Mouse (Mus musculus) forebrain, embryonic 10.5 days (tissue): Measurements from ENCODE around the gene Ubd. TPM values are rescaled to one million over a fixed set of nuclear protein-coding genes. Genes with fewer than 3 reads are reported as not detected.
"Not testable (repeated sequence)": the region's sequence is repeated elsewhere in the genome, so short reads cannot be mapped to it uniquely, and the experiment has no call there.

ENCODE experiments used
- DNase-seq: peaks from one replicate; pipeline ENCODE4 v3.0.0-alpha.2; 2017; ENCODE audit warnings: low spot score; ENCODE audit errors: extremely low spot score
- H3K27ac ChIP-seq: fragments of 300-500 bp; sonication (generic); 2 replicates; pipeline ENCODE4 v1.5.1; 2016; ENCODE audit warnings: mild to moderate bottlenecking
- H3K27me3 ChIP-seq: fragments of 300-500 bp; sonication (generic); 2 replicates; pipeline ENCODE4 v1.6.1; 2016; ENCODE audit warnings: mild to moderate bottlenecking; ENCODE audit not compliant: poor library complexity, severe bottlenecking
- H3K36me3 ChIP-seq: fragments of 300-500 bp; sonication (generic); replicated peaks from 2 replicates; pipeline ENCODE4 v1.6.1; 2016; ENCODE audit warnings: mild to moderate bottlenecking, moderate library complexity
- H3K4me1 ChIP-seq: fragments of 300-500 bp; sonication (generic); 2 replicates; pipeline ENCODE4 v1.6.1; 2016
- H3K4me3 ChIP-seq: fragments of 300-500 bp; sonication (generic); 2 replicates; pipeline ENCODE4 v1.5.1; 2016; ENCODE audit warnings: mild to moderate bottlenecking, moderate library complexity
- H3K9me3 ChIP-seq: fragments of 300-500 bp; sonication (generic); 2 replicates; pipeline ENCODE4 v1.6.1; 2016; ENCODE audit warnings: mild to moderate bottlenecking, moderate library complexity
- WGBS: fragments of 180-500 bp; shearing (Covaris S2); methylation state at CpG from one replicate; pipeline ENCODE4 v1.1.7; 2016; 5-methylcytosine and 5-hydroxymethylcytosine counted together
- polyA plus RNA-seq: library from polyadenylated mRNA; unstranded; fragments of >200 nt; fragmentation: Nextera tagmentation; extraction: Ambion mirVana; gene quantifications from 2 replicates; pipeline ENCODE4 v1.2.1, GENCODE M21; 2016

The Ubd gene
- polyA plus RNA-seq, 1 experiment from 2014 or later, result not detected

GRCm38 (mm10) chr17:37218486-37218885 is 24.8 kb downstream of the Ubd start:
- H3K9me3 ChIP-seq, result peaks cover 12% of the 10 kb centered on the region; the same call in 1 of the 2 replicates
- no peaks in the 10 kb centered on the region for H3K4me1 ChIP-seq
- 84% methylated on average over 3 of the region's 3 CpGs for WGBS
- H3K27ac ChIP-seq, result no peak overlapping the region
- H3K27me3 ChIP-seq, result no peaks in the 10 kb centered on the region
- no peaks in the 10 kb centered on the region for H3K36me3 ChIP-seq
- no peak overlapping the region for H3K4me3 ChIP-seq
- DNase-seq, result no peak

- Histone ChIP-seq H3K36me3 (no peaks in the 10 kb centered on the region), H3K4me3 (no peak within 1 kb of the TSS), H3K27ac (no peak within 1 kb of the TSS), H3K9me3 (peaks cover 12% of the 10 kb centered on the region; the same call in 1 of the 2 replicates), H3K4me1 (no peaks in the 10 kb centered on the region), H3K27me3 (no peaks in the 10 kb centered on the region)
- no peak for DNase-seq
- 76% methylated on average over 4 of the region's 4 CpGs for WGBS
Measured at GRCm38 (mm10) chr17:37219846-37220245, 26.2 kb downstream of the Ubd start, which contains the start of gene Olfr96. Olfr96 (plus strand) TSS chr17:37220146.

GRCm38 (mm10) chr17:37221879-37222278 is 28.2 kb downstream of the Ubd start:
- Histone ChIP-seq H3K4me3 (no peak overlapping the region), H3K27ac (no peak overlapping the region), H3K36me3 (no peaks in the 10 kb centered on the region), H3K27me3 (no peaks in the 10 kb centered on the region), H3K4me1 (no peaks in the 10 kb centered on the region), H3K9me3 (peaks cover 11% of the 10 kb centered on the region; the same call in 1 of the 2 replicates)
- WGBS, result 36% methylated on average over 1 of the region's 1 CpGs
- DNase-seq, result no peak

- not testable (repeated sequence) for H3K27me3 ChIP-seq, H3K4me1 ChIP-seq, H3K27ac ChIP-seq, H3K4me3 ChIP-seq, H3K36me3 ChIP-seq, H3K9me3 ChIP-seq, DNase-seq
- WGBS, result 90% methylated on average over 2 of the region's 2 CpGs
Measured at GRCm38 (mm10) chr17:37237230-37237629, 43.5 kb downstream of the Ubd start, which contains the start of gene Olfr97. Olfr97 (minus strand) TSS chr17:37237330.

- DNase-seq, result no peak
- no peaks in the 10 kb centered on the region for H3K4me1 ChIP-seq
- H3K27ac ChIP-seq, result no peak overlapping the region
- no peaks in the 10 kb centered on the region for H3K27me3 ChIP-seq
- no peaks in the 10 kb centered on the region for H3K36me3 ChIP-seq
- H3K9me3 ChIP-seq, result peaks cover 7% of the 10 kb centered on the region; the same call in 1 of the 2 replicates
- H3K4me3 ChIP-seq, result no peak overlapping the region
- WGBS, result 55% methylated on average over 3 of the region's 3 CpGs
Measured at GRCm38 (mm10) chr17:37242198-37242597, 48.5 kb downstream of the Ubd start.

Other genes starting within 250 kb of the Ubd start
- gene Ppp1r11, start 242.2 kb upstream of the Ubd start, polyA plus RNA-seq, result 157 TPM in 2 replicates
- gene Znrd1, start 235.3 kb upstream of the Ubd start, polyA plus RNA-seq, result 89.0 and 98.1 TPM in 2 replicates
- gene Znrd1as, start 235.3 kb upstream of the Ubd start, polyA plus RNA-seq, result 9.9 and 11.0 TPM in 2 replicates
- not detected in 2 replicates for gene 2410137M14Rik, start 212.7 kb upstream of the Ubd start, polyA plus RNA-seq
- 0.74 and 0.94 TPM in 2 replicates for gene H2-M5, start 204.4 kb upstream of the Ubd start, polyA plus RNA-seq
- 78.5 and 81.0 TPM in 2 replicates for gene Zfp57, start 192.7 kb upstream of the Ubd start, polyA plus RNA-seq
- gene Mog, start 170.5 kb upstream of the Ubd start, polyA plus RNA-seq, result 0.16 and 0.30 TPM in 2 replicates
- gene Gabbr1, start 147.9 kb upstream of the Ubd start, polyA plus RNA-seq, result 8.0 and 8.4 TPM in 2 replicates
- not detected in 2 replicates for gene Olfr90, start 105.4 kb upstream of the Ubd start, polyA plus RNA-seq
- gene Olfr91, start 95.6 kb upstream of the Ubd start, polyA plus RNA-seq, result 0.15 TPM in 1 of 2 replicates, not detected in the other
- not detected in 2 replicates for gene Olfr92, start 73.8 kb upstream of the Ubd start, polyA plus RNA-seq
- not detected in 2 replicates for gene Olfr93, start 32.4 kb upstream of the Ubd start, polyA plus RNA-seq
- gene Olfr94, start 7.1 kb downstream of the Ubd start, polyA plus RNA-seq, result not detected in 2 replicates
- gene Olfr95, start 19.2 kb downstream of the Ubd start, polyA plus RNA-seq, result not detected in 2 replicates
- not detected in 2 replicates for gene Olfr96, start 26.3 kb downstream of the Ubd start, polyA plus RNA-seq
- not detected in 2 replicates for gene Olfr97, start 43.4 kb downstream of the Ubd start, polyA plus RNA-seq
- gene Olfr98, start 69.9 kb downstream of the Ubd start, polyA plus RNA-seq, result not detected in 2 replicates
- gene H2-M3, start 76.3 kb downstream of the Ubd start, polyA plus RNA-seq, result 1.9 and 2.6 TPM in 2 replicates
- gene Olfr99, start 89.6 kb downstream of the Ubd start, polyA plus RNA-seq, result not detected in 2 replicates
- not detected in 2 replicates for gene Olfr101, start 110.4 kb downstream of the Ubd start, polyA plus RNA-seq
- not detected in 2 replicates for gene Olfr102, start 123.2 kb downstream of the Ubd start, polyA plus RNA-seq
- gene Olfr103, start 145.8 kb downstream of the Ubd start, polyA plus RNA-seq, result not detected in 2 replicates
- gene Olfr104-ps, start 165.7 kb downstream of the Ubd start, polyA plus RNA-seq, result not detected in 2 replicates
- not detected in 2 replicates for gene Olfr105-ps, start 185.1 kb downstream of the Ubd start, polyA plus RNA-seq
- not detected in 2 replicates for gene Olfr106-ps, start 196.5 kb downstream of the Ubd start, polyA plus RNA-seq
- not detected in 2 replicates for gene Olfr107, start 205.3 kb downstream of the Ubd start, polyA plus RNA-seq